Mouse (Mus musculus) CD4-positive, CD25-positive, alpha-beta regulatory T cell, adult 4 months (primary cell): ENCODE data around the gene Vmn2r11. TPM values are rescaled to one million over a fixed set of nuclear protein-coding genes. Genes with fewer than 3 reads are reported as not detected.
"Not testable (repeated sequence)": the region's sequence is repeated elsewhere in the genome, so short reads cannot be mapped to it uniquely, and the experiment has no call there.

ENCODE experiments used
- ATAC-seq: one replicate; pipeline ENCODE4 v1.8.0; 2017
- polyA plus RNA-seq, 2 experiments: library from polyadenylated mRNA; unstranded; fragments of 100-300 nt; shearing (Covaris generic); gene quantifications; one replicate each; pipeline ENCODE4 v1.2.1; 2017

Gene Vmn2r11
- under 1 TPM in 1 of 2 experiments, not detected in 1; 0.12 TPM for polyA plus RNA-seq

DNA sequence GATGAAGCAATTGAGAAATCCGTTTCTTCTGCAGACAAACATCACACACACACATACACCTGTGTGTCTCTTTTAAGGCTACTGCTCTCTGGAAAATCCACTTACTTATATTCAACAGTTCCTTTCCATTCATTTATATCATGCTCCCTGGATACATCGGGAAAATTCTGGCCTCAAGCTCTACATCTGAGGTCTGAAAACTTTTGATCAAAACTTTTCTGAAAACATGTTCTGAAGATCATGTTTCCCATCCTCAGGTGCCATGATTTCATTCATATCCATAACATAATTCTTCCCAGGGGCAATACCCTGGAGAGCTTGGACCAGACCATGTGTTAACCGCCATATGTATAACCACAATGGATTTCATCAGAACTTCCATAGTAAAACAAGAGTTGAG is at the start of gene Vmn2r11:
TSS of gene Vmn2r11 (minus strand) at position 101 of the 400 bp plus-strand sequence.
- not testable (repeated sequence) for ATAC-seq

DNA sequence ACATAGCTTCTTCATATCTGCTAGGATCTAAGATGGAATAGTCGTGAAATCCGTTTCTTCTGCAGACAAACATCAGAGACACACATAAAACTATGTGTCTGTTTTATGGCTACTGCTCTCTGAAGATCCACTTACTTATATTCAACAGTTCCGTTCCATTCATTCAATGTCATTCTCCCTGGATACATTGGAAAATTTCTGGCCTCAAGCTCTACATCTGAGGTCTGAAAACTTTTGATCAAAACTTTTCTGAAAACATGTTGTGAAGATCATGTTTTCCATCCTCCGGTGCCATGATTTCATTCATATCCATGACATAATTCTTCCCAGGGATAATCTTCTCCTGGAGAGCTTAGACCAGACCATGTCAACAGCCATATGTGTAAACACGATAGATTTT is 38.5 kb upstream of the Vmn2r11 start, which contains the start of gene Vmn2r12:
TSS of gene Vmn2r12 (minus strand) at position 101 of the 400 bp plus-strand sequence.
- ATAC-seq = not testable (repeated sequence)

DNA sequence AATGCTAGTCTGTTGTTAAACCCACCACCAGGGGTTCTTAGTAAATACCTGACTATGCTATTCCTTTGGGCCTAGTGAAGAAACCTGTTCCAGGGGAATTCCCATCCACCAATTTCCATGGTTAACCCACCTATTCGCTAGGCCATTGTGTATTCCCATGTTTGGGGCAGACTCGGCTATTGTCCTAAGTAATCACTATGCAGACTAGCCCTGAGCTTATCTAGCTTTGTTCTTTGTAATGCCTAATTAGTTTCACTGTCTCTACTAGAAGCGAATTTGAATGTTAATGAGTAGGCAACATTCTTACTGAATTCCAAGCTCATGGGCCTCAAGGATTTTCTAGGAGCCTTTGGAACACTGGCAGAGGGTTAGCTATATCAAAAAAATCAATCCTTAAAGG is 37.1 kb upstream of the Vmn2r11 start:
- ATAC-seq = not testable (repeated sequence)

- ATAC-seq = not testable (repeated sequence)
These were observed 12.6 kb upstream of the Vmn2r11 start for GRCm38 (mm10) chr5:109072016-109072415.

DNA sequence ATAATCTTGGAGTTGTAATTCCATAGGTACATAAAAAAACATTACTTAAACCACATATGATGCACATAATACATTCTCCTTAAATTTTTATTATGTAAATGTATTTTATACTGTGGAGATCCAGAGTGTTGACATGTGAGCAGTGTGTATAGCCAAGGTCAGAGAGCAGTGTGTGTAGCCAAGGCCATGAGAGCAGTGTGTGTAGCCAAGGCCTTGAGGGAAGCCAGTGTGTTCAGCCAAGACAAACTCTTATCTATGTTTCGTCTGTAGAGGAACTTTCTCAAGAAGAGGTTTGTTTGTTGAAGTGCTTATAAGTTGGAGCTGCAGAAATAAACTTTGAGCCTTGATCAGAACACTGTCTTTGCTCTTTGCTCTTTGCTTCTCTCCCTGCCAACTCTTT is 4.1 kb downstream of the Vmn2r11 start:
- ATAC-seq = no peak

GRCm38 (mm10) chr5:109032591-109032990 is 26.8 kb downstream of the Vmn2r11 start:
- no peak for ATAC-seq

- not testable (repeated sequence) for ATAC-seq
These were observed 52.9 kb downstream of the Vmn2r11 start, which contains the start of gene Vmn2r10 for GRCm38 (mm10) chr5:109006427-109006826. Vmn2r10 (minus strand) TSS chr5:109006527.

Other genes starting within 250 kb of the Vmn2r11 start
- under 1 TPM in 1 of 2 experiments, not detected in 1; 0.03 TPM for gene Vmn2r9, start 207.0 kb downstream of the Vmn2r11 start, polyA plus RNA-seq
- not detected for gene Vmn2r10, start 53.0 kb downstream of the Vmn2r11 start, polyA plus RNA-seq
- gene Vmn2r12, start 38.4 kb upstream of the Vmn2r11 start, polyA plus RNA-seq = not detected
- not detected for gene Vmn2r13, start 132.6 kb upstream of the Vmn2r11 start, polyA plus RNA-seq
- not detected for gene Vmn2r14, start 165.1 kb upstream of the Vmn2r11 start, polyA plus RNA-seq
- gene Vmn2r15, start 238.1 kb upstream of the Vmn2r11 start, polyA plus RNA-seq = not detected